Mouse (Mus musculus) thymus, adult 2 months (tissue): ENCODE measurements at regions not wholly inside any gene's neighbourhood (a gene's known extent, or its start where the extent isn't known, plus 50 kb on each side); places are given as distances from the start of the nearest gene placed in this dataset.
"Not testable (repeated sequence)": the region's sequence is repeated elsewhere in the genome, so short reads cannot be mapped to it uniquely, and the experiment has no call there.

ENCODE experiments used
- DNase-seq: peaks from one replicate; pipeline ENCODE4 v3.0.0; 2021
- H3K27ac ChIP-seq: fragments of 200-500 bp; 2 replicates; pipeline ENCODE4 v1.5.1; 2012; ENCODE audit warnings: low read length, control low read depth; ENCODE audit not compliant: control insufficient read depth, insufficient read depth
- H3K27me3 ChIP-seq: fragments of 200-500 bp; 2 replicates; pipeline ENCODE4 v1.6.1; 2012; ENCODE audit warnings: mild to moderate bottlenecking, low read length, moderate library complexity, mixed read lengths; ENCODE audit not compliant: control insufficient read depth, insufficient read depth
- H3K36me3 ChIP-seq: fragments of 200-500 bp; 2 replicates; pipeline ENCODE4 v1.6.1; 2012; ENCODE audit warnings: mild to moderate bottlenecking, low read length, moderate library complexity; ENCODE audit not compliant: control insufficient read depth, insufficient read depth
- H3K4me1 ChIP-seq: fragments of 200-500 bp; replicated peaks from 2 replicates; pipeline ENCODE4 v1.6.1; 2012; ENCODE audit warnings: low read length; ENCODE audit not compliant: control insufficient read depth, insufficient read depth
- H3K4me3 ChIP-seq: fragments of 200-500 bp; 2 replicates; pipeline ENCODE4 v1.5.1; 2012; ENCODE audit warnings: mild to moderate bottlenecking, low read length, control low read depth, moderate library complexity; ENCODE audit not compliant: control insufficient read depth, insufficient read depth
- CTCF ChIP-seq: fragments of 200-500 bp; IDR thresholded peaks from 2 replicates; pipeline ENCODE4 v1.5.1; 2012; ENCODE audit warnings: mild to moderate bottlenecking, control low read depth, low read length, moderate library complexity, borderline replicate concordance; ENCODE audit not compliant: control insufficient read depth, poor library complexity, insufficient read depth; ENCODE audit errors: extremely low read depth
- POLR2A ChIP-seq: fragments of 200-500 bp; IDR thresholded peaks from 2 replicates; pipeline ENCODE4 v1.6.1; 2012; ENCODE audit warnings: mild to moderate bottlenecking, low read length, control low read depth, moderate library complexity; ENCODE audit not compliant: control insufficient read depth, poor library complexity, insufficient read depth; ENCODE audit errors: extremely low read depth
- WGBS: fragments of 180-500 bp; shearing (Covaris S2); methylation state at CpG from one replicate; pipeline ENCODE4 v1.1.7; 2018; 5-methylcytosine and 5-hydroxymethylcytosine counted together

GRCm38 (mm10) chr17:35769175-35769960, 52.1 kb upstream of the Ier3 start:
- Histone ChIP-seq H3K36me3 (no peaks in the 10 kb centered on the region), H3K4me1 (peaks cover 11% of the 10 kb centered on the region), H3K4me3 (no peak overlapping the region), H3K27ac (no peak overlapping the region), H3K27me3 (no peaks in the 10 kb centered on the region)
- 88% methylated on average over 5 of the region's 5 CpGs for WGBS
- DNase-seq: no peak
- TF ChIP-seq CTCF (no peak), POLR2A (no peak)

- WGBS: 95% methylated on average over 4 of the region's 4 CpGs
- not testable (repeated sequence) for H3K27ac ChIP-seq, H3K4me3 ChIP-seq
Measured at GRCm38 (mm10) chr17:35769961-35770276, 51.6 kb upstream of the Ier3 start.

GRCm38 (mm10) chr17:35770599-35770998, 50.9 kb upstream of the Ier3 start:
- TF ChIP-seq CTCF (no peak), POLR2A (no peak)
- H3K27me3 ChIP-seq: no peaks in the 10 kb centered on the region
- no peak overlapping the region for H3K4me3 ChIP-seq
- no peak for DNase-seq
- 65% methylated on average over 3 of the region's 3 CpGs for WGBS
- H3K4me1 ChIP-seq: peaks cover 9% of the 10 kb centered on the region
- no peaks in the 10 kb centered on the region for H3K36me3 ChIP-seq
- H3K27ac ChIP-seq: no peak overlapping the region

More at GRCm38 (mm10) chr17:35769961-35770276, 51.6 kb upstream of the Ier3 start:
- H3K4me1 ChIP-seq: peaks cover 11% of the 10 kb centered on the region
- not testable (repeated sequence) for H3K27me3 ChIP-seq, H3K36me3 ChIP-seq, DNase-seq

- Histone ChIP-seq H3K4me3 (no peak overlapping the region), H3K36me3 (no peaks in the 10 kb centered on the region), H3K27ac (no peak overlapping the region), H3K27me3 (no peaks in the 10 kb centered on the region), H3K4me1 (no peaks in the 10 kb centered on the region; the same call in 1 of the 2 replicates)
- WGBS: 94% methylated on average over 15 of the region's 15 CpGs
- DNase-seq: no peak
- TF ChIP-seq CTCF (no peak), POLR2A (no peak)
Measured at GRCm38 (mm10) chr17:35771656-35772405, 49.7 kb upstream of the Ier3 start.
